Mouse (Mus musculus) liver, adult 10 weeks (tissue): ENCODE measurements around the gene Trip6. TPM values are rescaled to one million over a fixed set of nuclear protein-coding genes. Genes with fewer than 3 reads are reported as not detected.

ENCODE experiments used
- polyA plus RNA-seq: library from polyadenylated mRNA; stranded (reverse); fragments of 350-450 nt; fragmentation: Illumina TruSeq; extraction: RNeasy Lipid Tissue Mini Kit (QIAGEN cat#74804); gene quantifications from one replicate; pipeline ENCODE4 v1.2.3, GENCODE M21; 2014; ENCODE audit warnings: low read depth, low replicate concordance

Trip6 gene
- 0.19 TPM for polyA plus RNA-seq

DNA sequence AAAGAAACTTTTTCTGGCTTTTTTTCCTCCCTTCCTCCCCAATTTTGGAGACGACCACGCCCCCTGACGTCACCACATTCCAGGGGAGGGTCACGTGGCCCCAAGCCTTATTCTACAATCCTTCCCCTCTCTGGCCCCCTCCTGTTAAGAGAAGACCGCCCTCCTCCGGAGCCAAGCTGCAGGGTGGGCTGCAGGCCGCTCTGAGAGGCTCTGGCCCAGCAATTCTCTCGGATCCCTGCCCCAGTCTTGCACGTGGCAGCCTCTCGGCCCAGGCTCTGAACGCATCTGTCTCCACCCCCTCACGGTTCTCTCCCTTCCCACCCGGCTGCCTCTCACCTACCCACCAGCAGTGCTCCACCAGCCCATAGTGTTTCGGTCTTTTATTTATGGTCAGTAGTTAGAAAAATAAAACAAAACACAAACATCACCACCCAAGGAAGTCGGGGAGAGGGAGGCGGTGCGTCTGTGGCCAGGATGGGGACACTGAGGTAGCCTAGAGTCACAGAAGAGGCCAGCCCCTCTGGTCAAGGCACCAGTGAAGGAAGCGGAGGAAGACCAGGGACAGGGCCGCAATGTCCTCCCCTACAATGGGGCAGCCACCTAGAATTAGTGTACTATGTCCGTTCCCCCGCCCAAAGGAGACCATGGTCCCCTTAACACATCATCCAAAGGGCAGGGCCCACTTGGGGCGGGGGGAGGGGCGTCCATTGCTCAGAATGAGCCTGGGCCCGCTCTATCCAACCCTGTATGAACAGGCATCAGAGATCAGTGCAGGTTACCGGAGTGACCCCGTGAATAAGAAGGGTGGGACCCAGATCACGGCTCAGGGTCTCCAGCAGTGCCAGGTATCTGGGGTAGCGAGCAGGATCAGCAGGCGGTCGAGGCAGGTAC is at the start of gene Trip6:
Gene Trip6, minus strand, starts transcription at position 212 of the 891 bp plus-strand sequence.

DNA sequence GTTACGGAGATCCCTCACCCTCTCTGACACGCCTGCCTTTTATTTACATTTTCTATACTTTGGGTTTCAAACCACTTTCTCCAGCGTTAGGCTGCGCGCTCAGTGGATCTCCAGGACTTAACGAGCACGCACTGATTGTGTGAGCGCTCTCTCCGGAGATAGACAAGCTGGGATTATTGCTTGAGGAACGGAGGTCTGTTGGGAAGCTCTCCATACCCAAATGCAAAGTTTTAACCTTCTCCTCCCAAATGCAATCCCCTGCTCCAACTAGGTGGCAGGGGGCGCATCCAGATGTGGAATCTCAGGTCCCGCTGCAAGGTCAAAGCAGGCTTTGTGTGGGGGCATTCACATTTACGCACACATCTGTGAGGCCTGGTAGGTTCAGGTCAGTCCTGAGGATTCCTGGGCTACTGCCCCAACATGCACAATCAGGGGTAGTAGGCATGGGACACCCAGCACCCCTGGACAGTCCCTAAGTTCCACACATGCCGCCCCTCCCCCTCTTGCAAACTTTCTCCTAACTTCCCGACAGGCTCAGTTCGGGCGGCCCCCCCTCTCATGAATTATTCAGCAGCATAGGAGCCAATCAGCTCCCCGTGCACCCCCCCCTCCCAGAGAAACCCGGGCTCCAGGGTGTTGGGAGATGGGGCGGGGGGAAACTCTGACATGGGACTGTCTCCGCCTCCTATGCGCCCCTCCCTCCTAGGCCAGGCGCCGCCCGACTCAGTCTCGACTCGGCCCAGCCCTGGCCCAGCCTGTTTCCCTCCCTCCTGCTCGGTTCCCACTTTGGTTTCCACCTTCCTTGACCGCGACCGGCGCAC is 35.4 kb upstream of the Trip6 start, which contains the start of gene Ephb4:
Gene Ephb4, plus strand, starts transcription at position 726 of the 821 bp plus-strand sequence.

DNA sequence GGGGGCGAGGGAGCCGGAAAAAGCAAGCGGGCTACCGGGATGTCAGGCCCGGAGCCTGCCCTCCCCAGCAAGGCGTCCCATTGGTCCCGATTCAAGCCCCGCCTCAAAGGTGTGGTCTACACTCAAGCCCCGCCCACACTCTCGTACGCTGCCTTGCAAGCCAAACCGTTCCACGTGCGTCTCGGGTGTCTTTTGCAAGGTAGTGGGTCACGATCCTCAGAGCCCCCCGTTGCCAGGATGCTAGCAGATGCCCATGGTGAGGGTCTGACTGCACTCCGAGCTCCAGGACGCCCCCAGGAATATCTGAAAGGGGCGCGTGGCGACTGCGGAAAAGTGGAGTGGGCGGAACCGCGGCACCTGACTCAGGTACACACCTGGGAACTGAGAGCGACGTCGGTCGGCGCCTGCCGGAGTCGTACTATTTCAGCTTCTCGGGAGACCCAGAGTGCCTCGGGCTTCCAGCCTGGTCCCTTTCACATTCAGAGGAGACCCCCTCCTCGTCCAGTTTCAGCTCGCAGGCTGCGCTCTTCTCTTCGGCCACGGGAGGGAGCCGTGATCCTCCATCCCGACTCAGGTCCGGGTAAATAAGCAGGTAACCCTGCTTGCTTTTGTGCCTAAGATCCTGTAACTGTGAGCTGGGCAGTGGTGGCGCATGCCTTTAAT is 19.4 kb upstream of the Trip6 start, which contains the start of gene Slc12a9:
Gene Slc12a9, minus strand, starts transcription at position 86 of the 663 bp plus-strand sequence.

DNA sequence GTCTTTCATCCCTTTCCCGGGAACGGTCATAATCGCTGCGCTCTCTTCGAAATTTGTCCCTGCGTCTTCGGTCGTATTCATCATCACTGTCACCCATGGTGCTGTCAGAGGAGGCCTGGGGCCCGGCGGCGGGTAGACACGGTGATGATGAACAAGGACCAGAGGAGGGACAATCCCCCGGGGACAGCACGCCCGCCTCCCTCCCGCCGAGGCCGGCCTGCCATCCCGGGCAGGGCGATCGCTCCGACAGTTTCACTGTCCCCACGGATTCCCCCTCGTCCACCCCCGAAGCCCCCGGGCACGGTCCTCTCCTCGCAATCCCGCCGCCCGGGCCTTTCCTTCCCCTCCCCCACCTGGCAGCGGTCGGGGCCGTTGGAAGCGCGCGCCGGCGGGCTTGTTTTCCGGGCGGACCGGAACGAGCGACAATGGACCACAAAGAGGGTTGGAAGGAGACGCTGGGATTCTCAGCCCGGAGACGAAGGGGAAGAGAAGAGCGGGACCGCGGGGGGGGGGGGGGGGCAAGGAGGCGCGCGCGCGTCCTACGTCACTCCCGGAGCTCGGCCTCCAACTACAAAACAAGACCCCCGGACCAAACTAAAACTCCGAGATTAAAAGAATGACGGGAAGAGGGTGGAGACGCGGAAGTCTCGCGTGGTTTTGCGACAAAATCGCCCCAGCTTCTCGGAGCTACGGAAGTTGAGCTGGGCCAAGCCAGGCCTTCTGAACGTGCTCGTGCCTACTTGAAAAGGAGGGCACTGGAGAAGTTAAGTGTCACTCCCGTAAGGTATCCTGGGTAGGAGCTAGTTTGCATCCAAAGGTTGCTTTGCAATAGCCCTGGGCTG is 6.9 kb downstream of the Trip6 start, which contains the start of gene Srrt:
Gene Srrt, minus strand, starts transcription at position 604 of the 842 bp plus-strand sequence.

DNA sequence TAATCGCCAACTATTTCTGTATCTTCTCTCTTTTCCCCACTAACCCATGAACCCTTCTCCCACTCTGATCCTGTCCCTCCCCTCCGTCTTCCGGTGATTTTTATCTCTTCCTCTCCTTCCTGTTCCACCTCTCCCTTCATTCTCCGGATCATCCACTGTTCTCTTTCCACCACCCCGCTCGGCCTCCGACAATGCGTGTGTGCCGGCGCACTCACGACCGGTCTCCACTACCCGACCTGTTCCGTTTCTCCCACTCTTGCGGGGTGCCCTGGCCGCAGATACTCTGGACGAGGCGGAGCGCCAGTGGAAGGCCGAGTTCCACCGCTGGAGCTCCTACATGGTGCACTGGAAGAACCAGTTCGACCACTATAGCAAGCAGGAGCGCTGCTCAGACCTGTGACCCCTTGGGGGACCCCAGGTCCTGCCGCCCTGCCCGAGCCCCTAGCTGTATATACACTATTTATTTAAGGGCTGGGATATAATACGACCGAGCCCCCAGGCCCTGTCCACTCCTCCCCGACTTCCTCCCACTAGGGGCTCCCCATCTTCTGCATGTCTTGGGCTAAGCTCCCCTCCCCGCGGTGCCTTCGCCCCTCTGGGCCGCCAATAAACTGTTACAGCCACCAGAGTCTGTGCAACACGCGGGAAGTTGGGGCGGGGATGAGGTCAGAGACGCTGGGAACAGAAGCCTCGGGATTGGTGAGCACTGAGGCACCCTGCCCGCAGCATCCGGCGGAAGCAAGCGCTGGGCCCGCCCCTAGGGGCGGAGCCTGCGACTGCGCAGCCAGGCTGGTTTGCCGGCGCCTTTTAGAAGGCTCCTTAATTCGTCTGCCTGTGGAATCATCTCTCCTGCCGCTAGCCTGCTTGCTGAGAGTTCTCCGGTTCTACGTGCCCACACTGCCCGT is 20.1 kb downstream of the Trip6 start, which contains the start of gene Ufsp1:
Gene Ufsp1, plus strand, starts transcription at position 791 of the 905 bp plus-strand sequence.

DNA sequence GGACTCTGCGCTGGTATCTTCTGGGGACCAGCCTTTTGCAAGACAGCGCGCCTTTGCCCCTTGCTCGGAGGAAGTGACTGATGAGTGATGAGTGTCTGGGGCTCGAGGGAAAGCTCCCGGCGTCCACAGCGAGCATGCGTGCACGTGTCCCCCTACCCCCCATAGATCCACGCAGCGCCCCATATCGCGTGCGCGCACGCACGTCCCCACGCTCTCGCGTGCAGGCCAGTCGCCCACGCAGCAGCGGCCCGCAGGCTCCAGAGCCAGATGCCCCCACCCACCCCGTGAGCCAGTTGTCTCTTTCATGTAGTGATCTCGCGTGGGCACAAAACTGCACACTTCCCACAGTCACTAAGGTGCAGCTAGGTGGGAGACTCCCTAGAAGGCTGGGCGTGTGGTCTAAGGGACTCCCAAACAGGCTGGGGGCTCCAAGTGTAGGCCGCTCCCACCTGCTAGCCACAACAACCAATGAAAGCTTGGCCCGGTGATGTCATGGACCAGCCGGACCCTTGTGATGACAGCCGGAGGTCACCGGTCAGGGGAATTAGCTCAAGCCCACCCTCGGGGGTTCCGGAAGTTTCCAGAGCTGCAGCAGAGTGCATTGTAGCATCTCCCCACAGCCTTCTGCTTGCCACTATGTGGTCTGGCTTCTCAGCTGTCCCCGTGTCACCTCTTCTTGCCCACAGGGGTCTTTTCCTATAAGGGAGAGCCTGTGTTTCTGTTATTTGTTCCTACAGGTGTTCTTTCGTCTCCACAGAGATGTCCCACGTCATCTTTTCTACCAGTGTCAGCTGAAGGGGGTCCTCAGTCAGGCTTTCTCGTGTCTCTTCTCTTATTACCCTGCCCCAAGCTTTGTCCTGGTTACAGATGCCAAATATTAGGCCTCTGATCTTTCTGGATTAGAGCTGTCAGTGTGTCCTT is 26.9 kb downstream of the Trip6 start, which contains the start of gene Ache:
Gene Ache, plus strand, starts transcription at position 488 of the 921 bp plus-strand sequence.

Other genes starting within 250 kb of the Trip6 start
- gene Serpine1, start 242.1 kb downstream of the Trip6 start, polyA plus RNA-seq: 0.69 TPM
- 7.7 TPM for gene Trim56, start 198.2 kb downstream of the Trip6 start, polyA plus RNA-seq
- 0.26 TPM for gene Muc3, start 165.1 kb downstream of the Trip6 start, polyA plus RNA-seq
- gene Muc3a, start 102.0 kb downstream of the Trip6 start, polyA plus RNA-seq: not detected
- gene Ache, start 26.9 kb downstream of the Trip6 start, polyA plus RNA-seq: not detected
- 0.93 TPM for gene Ufsp1, start 19.8 kb downstream of the Trip6 start, polyA plus RNA-seq
- gene Srrt, start 6.7 kb downstream of the Trip6 start, polyA plus RNA-seq: 19.3 TPM
- 0.21 TPM for gene Slc12a9, start 19.2 kb upstream of the Trip6 start, polyA plus RNA-seq
- 2.0 TPM for gene Ephb4, start 35.7 kb upstream of the Trip6 start, polyA plus RNA-seq
- gene Zan, start 162.7 kb upstream of the Trip6 start, polyA plus RNA-seq: not detected
- gene Pop7, start 188.1 kb upstream of the Trip6 start, polyA plus RNA-seq: not detected
- gene Gigyf1, start 204.1 kb upstream of the Trip6 start, polyA plus RNA-seq: 1.5 TPM
- not detected for gene Epo, start 218.8 kb upstream of the Trip6 start, polyA plus RNA-seq
- gene Gnb2, start 219.1 kb upstream of the Trip6 start, polyA plus RNA-seq: 5.5 TPM
- not detected for gene Actl6b, start 239.1 kb upstream of the Trip6 start, polyA plus RNA-seq